Mouse (Mus musculus): ENCODE measurements at regions not wholly inside any gene's neighbourhood (a gene's known extent, or its start where the extent isn't known, plus 50 kb on each side); places are given as distances from the start of the nearest gene placed in this dataset.
"Not testable (repeated sequence)": the region's sequence is repeated elsewhere in the genome, so short reads cannot be mapped to it uniquely, and the experiment has no call there.

DNA sequence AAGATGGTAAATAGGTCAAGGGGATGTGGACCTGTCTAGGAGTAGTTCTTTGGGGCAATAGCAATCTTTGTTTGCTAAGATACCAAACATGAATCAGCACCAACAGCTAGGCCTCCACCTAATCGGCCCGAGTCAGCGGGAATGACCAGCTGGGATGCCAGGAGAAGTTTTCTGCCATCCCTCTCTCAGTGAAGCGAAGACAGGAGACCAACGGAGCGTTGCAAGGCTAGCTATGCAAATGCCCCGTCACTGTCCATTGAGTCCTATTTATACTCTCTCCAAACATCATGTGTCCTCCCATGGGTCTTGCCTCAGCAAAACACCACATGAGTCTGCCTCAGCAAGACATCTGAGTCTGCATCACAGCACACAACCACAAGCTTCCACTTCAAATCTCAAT, 439.7 kb upstream of the Auts2 start:
- H3K27me3 ChIP-seq (replicated peaks) = no peaks in the 10 kb centered on the region
- no peak overlapping the region for H3K4me3 ChIP-seq
- H3K9ac ChIP-seq = no peak overlapping the region
- H3K27ac ChIP-seq (replicated peaks) = no peak overlapping the region
- ATAC-seq (ENCODE audit: extremely low read depth, insufficient number of reproducible peaks, low FRiP score, low TSS enrichment) = no peak
- H3K9me3 ChIP-seq = no peaks in the 10 kb centered on the region
- H3K4me2 ChIP-seq = no peak overlapping the region
- no peaks in the 10 kb centered on the region for H3K4me1 ChIP-seq
- no peaks in the 10 kb centered on the region for H3K36me3 ChIP-seq
- WGBS = 81% methylated on average over 7 of the region's 7 CpGs

DNA sequence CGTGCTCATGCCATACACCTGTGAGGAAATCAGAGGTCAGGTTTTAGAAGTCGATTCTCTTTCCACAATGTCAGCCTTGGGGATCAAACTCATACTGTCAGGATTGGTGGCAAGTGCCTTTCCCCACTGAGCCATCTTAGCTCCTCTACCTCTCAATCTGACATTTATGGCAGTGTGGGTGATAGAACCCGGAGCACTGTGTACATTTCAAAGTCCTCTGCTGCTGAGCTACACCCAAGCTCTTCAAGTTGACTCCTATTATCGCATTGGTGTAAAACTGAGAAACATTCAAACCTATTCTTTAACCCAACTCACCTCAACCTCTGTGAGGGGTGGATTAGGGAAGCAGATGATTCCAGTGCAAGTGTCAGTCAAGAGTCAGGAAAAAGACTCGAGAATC, 435.9 kb upstream of the Auts2 start:
- Histone ChIP-seq H3K9ac (no peak overlapping the region), H3K9me3 (no peaks in the 10 kb centered on the region), H3K4me1 (no peaks in the 10 kb centered on the region), H3K27ac (replicated peaks) (no peak overlapping the region), H3K4me3 (no peak overlapping the region), H3K4me2 (no peak overlapping the region), H3K27me3 (replicated peaks) (no peaks in the 10 kb centered on the region), H3K36me3 (no peaks in the 10 kb centered on the region)
- WGBS = 79% methylated on average over 5 of the region's 5 CpGs
- no peak for ATAC-seq (ENCODE audit: extremely low read depth, insufficient number of reproducible peaks, low FRiP score, low TSS enrichment)

DNA sequence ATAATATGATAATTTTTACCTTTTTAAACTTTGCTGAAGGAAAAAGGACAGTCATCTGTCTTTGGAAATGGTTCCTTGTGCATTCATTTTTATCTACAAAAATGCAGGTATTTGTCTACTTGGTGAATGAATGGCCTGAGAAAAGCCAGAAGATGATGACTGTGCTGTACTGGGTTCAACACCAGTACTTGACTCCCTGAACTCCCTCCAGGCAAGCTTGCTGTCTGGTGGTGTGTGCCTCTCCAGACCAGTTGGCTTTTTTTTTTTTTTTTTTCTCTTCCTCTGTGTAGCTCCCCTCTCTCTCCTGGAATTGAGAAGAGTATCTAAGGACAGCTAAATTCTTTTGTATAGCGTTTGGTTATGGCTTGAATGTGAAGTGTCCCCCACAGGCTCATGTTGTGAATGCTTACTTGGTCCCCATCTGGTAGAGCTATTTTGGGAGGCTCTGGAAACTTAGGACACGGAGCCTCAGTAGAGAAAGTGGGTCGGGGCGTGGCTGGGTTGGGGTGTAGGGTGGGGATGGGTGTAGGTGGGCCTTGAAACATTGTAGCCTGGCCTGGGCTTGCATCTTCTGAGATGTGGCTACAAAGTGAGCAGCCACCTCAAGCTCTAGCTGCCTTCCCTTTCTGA, 432.3 kb upstream of the Auts2 start:
- Histone ChIP-seq H3K27me3 (replicated peaks) (no peaks in the 10 kb centered on the region), H3K9ac (no peak overlapping the region), H3K4me3 (no peak overlapping the region), H3K4me1 (no peaks in the 10 kb centered on the region), H3K36me3 (no peaks in the 10 kb centered on the region), H3K4me2 (no peak overlapping the region), H3K27ac (replicated peaks) (no peak overlapping the region), H3K9me3 (peaks cover 6% of the 10 kb centered on the region; the same call in 1 of the 2 replicates)
- 53% methylated on average over 4 of the region's 4 CpGs for WGBS
- ATAC-seq (ENCODE audit: extremely low read depth, insufficient number of reproducible peaks, low FRiP score, low TSS enrichment) = no peak

DNA sequence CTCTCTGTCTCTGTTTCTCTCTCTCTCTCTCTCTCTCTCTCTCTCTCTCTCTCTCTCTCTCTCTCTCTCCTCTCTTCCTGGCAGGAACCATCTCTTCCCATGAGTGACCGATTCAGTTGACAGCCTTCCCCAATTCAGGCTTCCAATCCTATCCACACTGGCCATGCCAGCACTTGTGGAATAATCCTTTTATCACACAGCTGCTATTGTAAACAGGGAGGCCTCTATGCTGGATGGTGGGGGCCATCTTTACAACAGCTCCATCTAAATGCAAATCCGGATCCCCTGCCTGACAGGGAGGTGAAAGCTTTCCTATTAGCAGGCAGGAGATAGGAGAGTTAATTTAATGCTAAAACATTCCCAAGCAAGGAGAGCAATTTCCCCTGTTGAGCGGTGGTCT, 431.7 kb upstream of the Auts2 start:
- Histone ChIP-seq H3K9me3 (peaks cover 6% of the 10 kb centered on the region; the same call in 1 of the 2 replicates), H3K27me3 (replicated peaks) (no peaks in the 10 kb centered on the region), H3K36me3 (no peaks in the 10 kb centered on the region), H3K9ac (no peak overlapping the region), H3K27ac (replicated peaks) (no peak overlapping the region), H3K4me1 (no peaks in the 10 kb centered on the region), H3K4me3 (no peak overlapping the region), H3K4me2 (no peak overlapping the region)
- no peak for ATAC-seq (ENCODE audit: extremely low read depth, insufficient number of reproducible peaks, low FRiP score, low TSS enrichment)
- WGBS = 24% methylated on average over 3 of the region's 3 CpGs

DNA sequence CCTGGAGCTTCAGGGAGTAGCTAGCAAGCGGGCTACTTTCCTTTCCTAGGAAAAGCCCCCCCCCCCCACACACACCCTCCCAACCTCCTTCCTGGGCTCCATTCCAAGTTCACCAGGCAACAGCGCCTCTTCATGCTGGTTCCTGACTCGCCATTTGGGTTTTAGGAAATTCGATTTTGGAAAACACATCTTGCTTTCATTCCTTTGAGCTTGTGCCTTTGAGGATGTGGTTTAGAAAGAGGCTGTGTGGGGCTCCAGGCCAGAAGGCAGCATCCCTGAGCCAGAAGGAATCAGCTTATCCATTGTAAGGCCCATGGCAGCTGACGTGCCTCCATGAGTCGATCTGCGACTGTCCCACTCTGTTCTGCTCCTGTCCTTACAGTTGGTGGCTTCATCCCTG, 427.9 kb upstream of the Auts2 start:
- Histone ChIP-seq H3K4me3 (no peak overlapping the region), H3K4me2 (no peak overlapping the region), H3K27me3 (replicated peaks) (no peaks in the 10 kb centered on the region), H3K4me1 (no peaks in the 10 kb centered on the region), H3K9ac (no peak overlapping the region), H3K9me3 (peaks cover 6% of the 10 kb centered on the region; the same call in 1 of the 2 replicates), H3K27ac (replicated peaks) (no peak overlapping the region), H3K36me3 (no peaks in the 10 kb centered on the region)
- 73% methylated on average over 7 of the region's 7 CpGs for WGBS
- no peak for ATAC-seq (ENCODE audit: extremely low read depth, insufficient number of reproducible peaks, low FRiP score, low TSS enrichment)

DNA sequence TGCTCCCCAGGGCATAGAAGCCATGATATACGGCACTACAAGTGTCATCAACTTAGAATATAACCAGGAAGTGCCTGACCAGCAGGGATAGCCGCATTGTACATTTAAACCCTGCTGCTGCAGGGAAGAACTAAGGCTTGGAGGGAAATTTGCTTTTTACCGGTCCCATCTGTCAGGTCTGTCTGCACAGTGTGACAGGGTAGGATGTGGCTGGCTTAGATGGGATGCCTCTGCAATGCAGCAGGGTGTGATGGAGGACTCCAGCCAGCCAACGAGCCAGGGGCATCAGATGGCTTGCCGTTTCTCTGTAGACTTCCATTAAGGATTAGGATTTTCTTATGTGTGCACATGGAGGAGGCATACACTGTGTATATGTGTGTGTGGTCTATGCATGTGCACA, 426.2 kb upstream of the Auts2 start:
- 71% methylated on average over 5 of the region's 5 CpGs for WGBS

DNA sequence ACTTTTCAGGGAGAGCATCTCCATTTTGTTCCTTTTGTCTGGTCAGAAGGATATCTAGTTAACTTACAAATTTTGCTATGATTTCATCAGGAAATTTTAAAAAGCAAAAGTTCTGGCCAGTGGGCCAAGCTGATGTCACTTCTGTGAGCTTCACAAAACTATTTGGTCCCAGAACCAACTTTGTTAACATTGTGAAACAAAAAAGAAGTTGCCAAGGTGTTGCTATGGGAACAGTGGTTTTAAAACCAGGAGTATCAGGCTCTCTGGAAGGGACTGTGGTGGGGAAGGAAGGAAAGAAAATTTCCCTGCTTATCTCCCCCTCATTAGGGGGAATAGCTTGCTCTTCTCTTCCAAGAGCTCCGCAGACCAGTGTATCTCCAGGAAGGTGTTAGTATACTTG, 416.8 kb upstream of the Auts2 start:
- H3K4me3 ChIP-seq = no peak overlapping the region

More for the DNA sequence above, 426.2 kb upstream of the Auts2 start:
- no peak for ATAC-seq (ENCODE audit: extremely low read depth, insufficient number of reproducible peaks, low FRiP score, low TSS enrichment)
- no peaks in the 10 kb centered on the region for H3K4me1 ChIP-seq
- no peak overlapping the region for H3K4me2 ChIP-seq
- no peaks in the 10 kb centered on the region for H3K36me3 ChIP-seq
- H3K27ac ChIP-seq (replicated peaks) = no peak overlapping the region
- H3K4me3 ChIP-seq = no peak overlapping the region
- H3K9ac ChIP-seq = no peak overlapping the region
- no peaks in the 10 kb centered on the region for H3K27me3 ChIP-seq (replicated peaks)
- H3K9me3 ChIP-seq = peaks cover 6% of the 10 kb centered on the region; the same call in 1 of the 2 replicates

DNA sequence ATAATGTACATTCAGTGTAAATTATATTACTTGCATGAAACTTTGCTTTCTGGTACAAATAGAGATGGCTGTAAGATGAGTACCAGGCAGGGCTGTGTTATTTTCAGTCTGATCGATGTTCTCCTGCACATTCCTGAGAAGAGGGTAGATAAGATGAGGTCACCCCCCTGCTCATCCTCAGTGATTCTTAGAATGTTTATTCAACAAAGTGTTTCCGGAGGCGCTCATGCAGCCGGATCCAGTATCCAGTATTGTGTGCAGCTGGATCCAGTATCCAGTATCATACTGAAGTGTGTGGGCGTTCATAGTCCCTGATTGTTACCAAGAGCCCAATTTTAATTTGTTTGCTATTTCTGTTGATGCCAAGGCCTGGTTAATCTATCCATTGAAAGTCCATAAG, 413.0 kb upstream of the Auts2 start:
- Histone ChIP-seq H3K27ac (replicated peaks) (no peak overlapping the region), H3K9me3 (no peaks in the 10 kb centered on the region), H3K4me1 (peaks cover 9% of the 10 kb centered on the region; the same call in 1 of the 2 replicates), H3K4me2 (no peak overlapping the region), H3K27me3 (replicated peaks) (no peaks in the 10 kb centered on the region; the same call in 1 of the 2 replicates), H3K36me3 (no peaks in the 10 kb centered on the region), H3K9ac (no peak overlapping the region), H3K4me3 (no peak overlapping the region)
- 41% methylated on average over 5 of the region's 5 CpGs for WGBS
- no peak for ATAC-seq (ENCODE audit: extremely low read depth, insufficient number of reproducible peaks, low FRiP score, low TSS enrichment)

More for the DNA sequence above, 416.8 kb upstream of the Auts2 start:
- Histone ChIP-seq H3K9me3 (no peaks in the 10 kb centered on the region), H3K27ac (replicated peaks) (no peak overlapping the region), H3K4me2 (no peak overlapping the region), H3K36me3 (no peaks in the 10 kb centered on the region), H3K27me3 (replicated peaks) (no peaks in the 10 kb centered on the region; the same call in 1 of the 2 replicates), H3K4me1 (peaks cover 9% of the 10 kb centered on the region; the same call in 1 of the 2 replicates), H3K9ac (no peak overlapping the region)
- WGBS = 58% methylated on average over 1 of the region's 1 CpGs
- ATAC-seq (ENCODE audit: extremely low read depth, insufficient number of reproducible peaks, low FRiP score, low TSS enrichment) = no peak

DNA sequence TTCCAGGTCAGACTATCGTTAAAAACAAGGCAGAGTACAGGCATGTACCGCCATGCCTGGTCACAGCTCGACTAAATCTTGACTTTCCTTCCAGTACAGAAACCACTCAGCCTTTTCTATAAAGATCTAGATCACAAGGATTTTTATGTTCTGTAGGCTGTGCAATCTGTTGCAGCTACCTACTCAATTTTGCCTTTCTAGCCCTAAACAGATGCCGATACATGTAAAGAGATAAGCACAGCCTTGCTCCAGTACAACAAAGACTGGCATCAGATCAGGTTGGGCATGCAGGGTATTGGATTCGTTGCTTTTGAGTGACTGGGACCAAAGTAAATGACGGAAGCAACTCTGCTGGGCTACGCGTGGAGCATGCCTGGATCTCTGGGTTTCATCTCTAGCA, 411.9 kb upstream of the Auts2 start:
- no peaks in the 10 kb centered on the region for H3K9me3 ChIP-seq
- WGBS = 82% methylated on average over 8 of the region's 8 CpGs
- no peaks in the 10 kb centered on the region for H3K36me3 ChIP-seq
- H3K4me2 ChIP-seq = no peak overlapping the region
- no peaks in the 10 kb centered on the region; the same call in 1 of the 2 replicates for H3K27me3 ChIP-seq (replicated peaks)
- H3K4me1 ChIP-seq = peaks cover 9% of the 10 kb centered on the region; the same call in 1 of the 2 replicates
- no peak for ATAC-seq (ENCODE audit: extremely low read depth, insufficient number of reproducible peaks, low FRiP score, low TSS enrichment)
- H3K27ac ChIP-seq (replicated peaks) = no peak overlapping the region
- no peak overlapping the region for H3K9ac ChIP-seq
- H3K4me3 ChIP-seq = no peak overlapping the region

DNA sequence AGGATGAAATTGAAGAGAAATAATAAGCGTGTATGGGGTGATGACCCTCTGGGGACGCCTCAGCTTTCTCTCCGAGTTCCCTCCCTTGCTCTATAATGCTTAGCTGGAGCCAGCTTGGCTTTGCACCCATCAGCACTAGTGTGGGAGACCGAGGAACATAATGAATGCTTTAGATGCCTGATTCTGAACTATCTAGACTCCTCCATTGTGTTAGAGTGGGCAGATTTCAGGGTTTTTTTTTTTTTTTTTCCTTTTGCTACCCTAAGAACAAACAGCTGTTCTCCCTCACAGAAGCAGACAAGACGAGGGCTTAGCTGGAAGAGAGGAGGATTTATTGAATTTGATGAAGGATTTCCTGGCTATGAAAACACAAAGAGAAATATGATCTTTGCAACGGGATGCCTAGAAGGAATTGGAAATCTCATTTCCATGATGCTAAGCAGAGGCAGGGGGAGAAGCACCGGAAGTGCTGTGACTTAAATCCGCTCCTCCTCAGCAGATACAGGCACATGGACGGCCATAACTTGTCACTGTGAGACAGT, 390.4 kb upstream of the Auts2 start:
- Histone ChIP-seq H3K4me1 (no peaks in the 10 kb centered on the region), H3K4me3 (no peak overlapping the region), H3K9me3 (no peaks in the 10 kb centered on the region), H3K27ac (replicated peaks) (0 out of 2 replicates have a peak overlapping the region, but pooled peaks have one; percentile 8), H3K4me2 (no peak overlapping the region), H3K9ac (no peak overlapping the region), H3K27me3 (replicated peaks) (peaks cover 3% of the 10 kb centered on the region; the same call in 1 of the 2 replicates), H3K36me3 (no peaks in the 10 kb centered on the region)
- 58% methylated on average over 9 of the region's 9 CpGs for WGBS
- no peak for ATAC-seq (ENCODE audit: extremely low read depth, insufficient number of reproducible peaks, low FRiP score, low TSS enrichment)

DNA sequence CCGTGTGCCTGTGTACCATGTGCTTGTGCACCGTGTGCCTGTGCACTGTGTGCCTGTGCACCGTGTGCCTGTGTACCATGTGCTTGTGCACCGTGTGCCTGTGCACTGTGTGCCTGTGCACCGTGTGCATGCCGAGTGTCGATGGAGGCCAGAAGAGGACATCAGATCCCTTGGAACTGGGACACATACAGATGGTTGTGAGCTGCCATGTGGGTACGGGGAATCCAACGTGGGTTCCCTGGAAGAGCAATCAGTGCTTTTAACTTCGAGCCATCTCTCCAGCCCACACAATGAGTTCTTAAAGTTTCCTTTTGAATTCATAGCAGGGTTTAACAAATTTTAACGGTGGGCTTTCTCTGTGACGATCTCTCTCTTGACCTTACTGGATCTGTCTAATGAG, 386.8 kb upstream of the Auts2 start:
- 79% methylated on average over 12 of the region's 12 CpGs for WGBS
- H3K9me3 ChIP-seq; H3K27ac ChIP-seq (replicated peaks); H3K9ac ChIP-seq; H3K4me1 ChIP-seq; H3K36me3 ChIP-seq; ATAC-seq (ENCODE audit: extremely low read depth, insufficient number of reproducible peaks, low FRiP score, low TSS enrichment); H3K27me3 ChIP-seq (replicated peaks); H3K4me2 ChIP-seq; H3K4me3 ChIP-seq: not testable (repeated sequence)

DNA sequence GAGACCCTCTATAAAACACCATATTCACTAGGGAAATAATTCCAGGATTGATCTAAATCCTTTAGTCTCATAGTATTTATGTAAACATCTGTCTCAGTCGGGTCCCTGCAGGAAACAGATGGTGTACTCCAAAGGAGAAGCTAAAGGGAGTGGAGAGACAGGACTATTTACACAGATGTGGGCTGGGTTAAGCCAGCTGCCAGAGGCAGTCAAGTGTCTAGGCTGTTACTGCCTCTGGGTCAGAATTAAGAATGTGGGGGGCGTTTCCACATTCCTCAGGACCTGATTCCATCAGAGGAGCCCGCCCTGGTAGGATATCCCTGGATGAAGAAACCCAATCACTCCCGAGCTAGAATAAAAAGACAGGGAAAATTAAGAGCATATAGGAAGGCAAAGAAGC, 380.2 kb upstream of the Auts2 start:
- no peak overlapping the region for H3K9ac ChIP-seq
- ATAC-seq (ENCODE audit: extremely low read depth, insufficient number of reproducible peaks, low FRiP score, low TSS enrichment) = no peak
- H3K36me3 ChIP-seq = no peaks in the 10 kb centered on the region
- H3K27me3 ChIP-seq (replicated peaks) = no peaks in the 10 kb centered on the region
- H3K4me3 ChIP-seq = no peak overlapping the region
- H3K4me2 ChIP-seq = no peak overlapping the region
- H3K9me3 ChIP-seq = peaks cover 17% of the 10 kb centered on the region
- H3K27ac ChIP-seq (replicated peaks) = no peak overlapping the region
- WGBS = 37% methylated on average over 4 of the region's 4 CpGs
- no peaks in the 10 kb centered on the region for H3K4me1 ChIP-seq

Measured in heart, embryonic 13.5 days (tissue).